Comparison of ENCODE assay signal across 9 mouse cellular contexts in genomic region chr5:124213588-124214469, GRCm38 (mm10). TPM values are rescaled to one million over a fixed set of nuclear protein-coding genes. Genes with fewer than 3 reads are reported as not detected.
DNase-seq lines count a peak whose midpoint lies in the region; ATAC-seq lines count a peak whose summit lies in the region.
"Had no signal": no experiment of that assay in that cellular context is flagged by ENCODE, and none has a peak within 500 bp of the region (broad histone marks: within the 10 kb centered on the region; RNA-seq: fewer than 3 reads in every experiment).

No protein-coding gene starts in this region.

- peaks cover 90% of the 10 kb centered on the region for H3K4me1 ChIP-seq in heart, embryonic 12.5 days (replicated peaks)

- DNase-seq in ovary, adult 18-20 months (ENCODE audit: low spot score): peak; percentile 44
- DNase-seq in ovary, postnatal 10 days (ENCODE audit: low spot score): no peak
- peak; percentile 65 to 77 for DNase-seq in kidney, adult 8-10 months
- DNase-seq in lung, postnatal 14 days: peak; percentile 75
- DNase-seq in right cerebral cortex, postnatal 25 days: no peak
- DNase-seq in left cerebral cortex, adult 11 months (ENCODE audit: low spot score): no peak
- DNase-seq in layer of hippocampus, postnatal 36 days: no peak

- H3K9ac ChIP-seq in heart, embryonic 12.5 days: peak overlapping the region; percentile 16; the same call in 1 of the 2 replicates

- H3K36me3 ChIP-seq in heart, embryonic 12.5 days: peaks cover 12% of the 10 kb centered on the region

- no peak overlapping the region for H3K4me3 ChIP-seq in heart, embryonic 12.5 days

- WGBS in heart, embryonic 12.5 days: 41% methylated on average over 13 of the region's 13 CpGs

- peak overlapping the region; percentile 13; the same call in 1 of the 2 replicates for H3K4me2 ChIP-seq in heart, embryonic 12.5 days

- no peaks in the 10 kb centered on the region for H3K9me3 ChIP-seq in heart, embryonic 12.5 days (replicated peaks)

- H3K27ac ChIP-seq in heart, embryonic 12.5 days (ENCODE audit: poor library complexity, severe bottlenecking): peak overlapping the region; percentile 87
- H3K27ac ChIP-seq: macrophage had no signal

- ATAC-seq in heart, embryonic 12.5 days (ENCODE audit: insufficient number of reproducible peaks, low FRiP score): peak; percentile 66

- no peaks in the 10 kb centered on the region for H3K27me3 ChIP-seq in heart, embryonic 12.5 days (replicated peaks)

RNA-seq across cellular contexts. Expression of gene Pitpnm2, which starts 35.7 kb away (rescaled TPM):
- 7.5 and 7.8 TPM in 2 replicates for polyA plus RNA-seq in heart, embryonic 12.5 days (2016; fragmentation: Nextera tagmentation; extraction: Ambion mirVana)
- 100 to 1,000 TPM; 281 to 377 TPM for total RNA-seq in layer of hippocampus, postnatal 36 days (2021)

Comparison
In these comparisons a context has a peak if more than half of its experiments do, and no peak if none do; other contexts are left out.
1. DNase-seq: peak in ovary, adult 18-20 months (single experiment), kidney, adult 8-10 months (2 of 2) and lung, postnatal 14 days (single experiment); none in ovary, postnatal 10 days (single experiment), right cerebral cortex, postnatal 25 days (single experiment), left cerebral cortex, adult 11 months (single experiment) and layer of hippocampus, postnatal 36 days (0 of 2).